Mouse (Mus musculus): ENCODE data around the gene Prkca. TPM values are rescaled to one million over a fixed set of nuclear protein-coding genes. Genes with fewer than 3 reads are reported as not detected.

The Prkca gene
- polyA plus RNA-seq, 1 experiment from 2014 or later = 10.1 TPM

DNA sequence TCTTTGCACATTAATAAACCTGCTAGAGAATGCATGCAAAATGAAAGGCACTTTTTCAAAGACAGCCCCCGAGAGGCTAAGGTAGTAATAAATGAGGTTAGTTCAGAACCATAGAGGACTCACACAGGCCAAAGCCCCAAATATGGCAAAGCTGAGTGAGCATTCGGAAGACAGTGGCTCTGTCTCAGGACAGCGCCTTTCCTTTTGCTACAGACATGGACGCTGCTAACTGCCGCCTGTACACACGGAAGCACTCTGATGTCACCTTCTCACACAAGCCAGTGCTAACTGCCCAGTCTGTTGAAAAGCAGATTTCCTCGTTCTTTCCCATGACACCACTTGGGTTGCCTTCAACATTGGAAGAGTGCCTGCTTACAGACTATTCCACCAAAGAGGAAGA lies 74.2 kb downstream of the Prkca start:
- H3K36me3 ChIP-seq = no peaks in the 10 kb centered on the region
- no peaks in the 10 kb centered on the region for H3K27me3 ChIP-seq (replicated peaks)
- no peaks in the 10 kb centered on the region for H3K9me3 ChIP-seq
- H3K4me3 ChIP-seq (replicated peaks) = no peak overlapping the region
- H3K9ac ChIP-seq = no peak overlapping the region
- H3K4me1 ChIP-seq = peaks cover 13% of the 10 kb centered on the region; the same call in 1 of the 2 replicates
- H3K4me2 ChIP-seq = no peak overlapping the region
- WGBS = 49% methylated on average over 7 of the region's 7 CpGs
- no peak for ATAC-seq (ENCODE audit: insufficient read depth, low FRiP score, low read depth)
- no peak overlapping the region for H3K27ac ChIP-seq

DNA sequence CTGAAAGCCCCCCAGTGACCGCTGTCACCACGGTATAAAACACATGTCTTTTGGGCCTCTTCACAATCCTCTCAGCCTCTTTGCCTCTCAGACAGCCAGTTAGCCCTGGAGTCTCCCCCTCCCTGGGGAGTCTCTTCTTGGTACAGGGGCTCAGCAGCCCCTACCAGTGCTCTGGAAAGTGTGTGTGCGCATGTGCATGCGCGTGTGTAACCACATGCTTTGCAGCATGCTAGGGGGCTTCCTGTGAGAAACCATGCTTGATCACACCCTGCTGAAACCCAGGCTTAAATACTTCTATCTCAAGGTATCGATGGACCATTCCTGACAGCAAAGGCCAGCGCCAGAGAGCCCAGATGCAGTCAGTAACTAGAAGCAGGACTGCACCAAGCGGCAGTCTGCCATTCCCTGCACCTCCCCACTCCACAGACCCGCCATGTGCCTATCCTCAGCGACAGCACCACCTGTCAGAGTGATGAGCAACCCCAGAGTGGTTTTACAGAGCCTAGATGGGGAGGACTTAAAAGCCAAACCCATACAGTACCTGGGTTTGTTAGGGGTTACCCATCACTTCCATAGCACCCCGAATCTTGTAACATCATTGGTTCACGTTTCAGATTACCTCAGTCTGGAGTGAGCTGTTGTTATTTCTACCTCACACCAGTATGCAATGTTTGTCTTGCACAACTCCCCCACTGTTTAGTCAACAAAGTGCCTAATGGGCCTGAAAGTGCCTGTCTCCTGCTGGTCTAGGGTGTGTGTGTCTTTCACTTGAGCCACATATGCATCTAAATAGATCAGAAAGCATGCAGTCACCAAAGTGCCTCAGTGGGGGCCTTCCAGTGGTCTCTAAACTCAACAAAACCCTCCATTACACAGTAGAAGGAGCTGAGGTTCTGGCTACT lies 75.1 kb downstream of the Prkca start:
- Histone ChIP-seq H3K9ac (no peak overlapping the region), H3K4me2 (no peak overlapping the region), H3K27ac (no peak overlapping the region), H3K4me3 (replicated peaks) (no peak overlapping the region), H3K27me3 (replicated peaks) (no peaks in the 10 kb centered on the region), H3K4me1 (peaks cover 13% of the 10 kb centered on the region; the same call in 1 of the 2 replicates), H3K36me3 (no peaks in the 10 kb centered on the region), H3K9me3 (no peaks in the 10 kb centered on the region)
- WGBS = 64% methylated on average over 12 of the region's 12 CpGs
- no peak for ATAC-seq (ENCODE audit: insufficient read depth, low FRiP score, low read depth)

DNA sequence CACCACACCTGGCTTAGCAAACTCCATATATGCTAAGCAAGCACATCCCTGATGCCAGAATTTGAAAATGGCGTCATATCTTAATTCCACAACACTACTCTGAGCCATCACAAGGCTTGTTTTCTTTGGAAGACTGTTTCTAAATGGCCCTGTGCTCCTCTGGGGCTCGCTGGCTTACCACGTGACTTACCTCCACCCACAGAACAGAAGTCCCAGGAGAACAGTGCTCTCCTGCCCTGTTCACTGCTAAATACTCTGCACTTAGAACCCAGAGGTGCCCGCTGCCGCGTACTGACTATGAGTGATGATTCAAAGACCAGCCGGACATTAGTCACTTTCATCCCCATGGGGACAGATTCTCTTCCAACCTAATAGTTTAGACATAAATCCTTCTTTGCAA lies 75.9 kb downstream of the Prkca start:
- no peak overlapping the region for H3K4me2 ChIP-seq
- H3K9me3 ChIP-seq = no peaks in the 10 kb centered on the region
- no peaks in the 10 kb centered on the region for H3K27me3 ChIP-seq (replicated peaks)
- H3K27ac ChIP-seq = no peak overlapping the region
- H3K4me1 ChIP-seq = peaks cover 13% of the 10 kb centered on the region; the same call in 1 of the 2 replicates
- no peaks in the 10 kb centered on the region for H3K36me3 ChIP-seq
- no peak for ATAC-seq (ENCODE audit: insufficient read depth, low FRiP score, low read depth)
- H3K9ac ChIP-seq = no peak overlapping the region
- WGBS = 84% methylated on average over 7 of the region's 7 CpGs
- H3K4me3 ChIP-seq (replicated peaks) = no peak overlapping the region

DNA sequence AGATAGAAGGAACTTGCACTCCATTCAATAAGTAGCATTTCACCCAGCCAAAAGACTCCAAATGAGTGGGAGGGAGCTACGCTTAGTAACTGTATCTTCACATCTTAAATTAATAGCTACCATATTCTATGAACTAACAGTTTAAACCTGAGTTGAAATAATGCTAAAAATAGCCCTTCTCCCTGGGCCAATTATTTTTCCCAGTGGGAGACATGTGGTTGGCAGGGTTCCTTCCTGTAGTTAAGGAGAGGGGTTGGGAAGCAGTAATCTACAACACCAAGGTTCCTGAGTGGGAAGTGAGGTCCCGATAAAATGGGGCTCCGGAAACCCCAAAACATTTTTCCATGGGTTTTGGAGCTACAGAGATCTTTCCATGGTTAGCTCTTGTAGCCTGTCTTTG lies 76.7 kb downstream of the Prkca start:
- no peak for ATAC-seq (ENCODE audit: insufficient read depth, low FRiP score, low read depth)
- H3K4me2 ChIP-seq = no peak overlapping the region
- 74% methylated on average over 3 of the region's 3 CpGs for WGBS
- no peak overlapping the region for H3K27ac ChIP-seq
- H3K4me1 ChIP-seq = peaks cover 13% of the 10 kb centered on the region; the same call in 1 of the 2 replicates
- no peaks in the 10 kb centered on the region for H3K36me3 ChIP-seq
- H3K9ac ChIP-seq = no peak overlapping the region
- H3K9me3 ChIP-seq = no peaks in the 10 kb centered on the region
- H3K4me3 ChIP-seq (replicated peaks) = no peak overlapping the region
- no peaks in the 10 kb centered on the region for H3K27me3 ChIP-seq (replicated peaks)

DNA sequence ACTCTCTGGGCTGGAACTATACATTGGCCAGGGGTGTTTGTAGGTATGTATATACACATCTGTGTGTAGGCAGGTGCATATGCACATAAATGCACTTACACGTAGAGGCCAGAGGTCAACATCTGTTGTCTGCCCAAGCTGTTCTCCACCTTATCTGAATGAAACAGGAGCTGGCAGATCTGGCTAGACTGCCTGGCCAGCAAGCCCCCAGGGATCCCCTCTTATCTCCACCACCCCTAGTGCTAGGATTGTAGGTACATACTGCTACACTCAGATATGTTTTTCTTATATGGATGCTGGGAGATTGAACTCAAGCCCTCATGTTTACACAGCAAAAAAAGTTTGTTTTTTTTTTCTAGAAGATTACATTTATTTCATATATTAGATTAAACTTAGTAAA lies 79.9 kb downstream of the Prkca start:
- ATAC-seq (ENCODE audit: insufficient read depth, low FRiP score, low read depth) = no peak
- Histone ChIP-seq H3K9ac (no peak overlapping the region), H3K36me3 (no peaks in the 10 kb centered on the region), H3K9me3 (no peaks in the 10 kb centered on the region), H3K4me2 (no peak overlapping the region), H3K4me1 (peaks cover 16% of the 10 kb centered on the region), H3K27ac (no peak overlapping the region), H3K27me3 (replicated peaks) (no peaks in the 10 kb centered on the region), H3K4me3 (replicated peaks) (no peak overlapping the region)
- WGBS = 63% methylated on average over 1 of the region's 1 CpGs

DNA sequence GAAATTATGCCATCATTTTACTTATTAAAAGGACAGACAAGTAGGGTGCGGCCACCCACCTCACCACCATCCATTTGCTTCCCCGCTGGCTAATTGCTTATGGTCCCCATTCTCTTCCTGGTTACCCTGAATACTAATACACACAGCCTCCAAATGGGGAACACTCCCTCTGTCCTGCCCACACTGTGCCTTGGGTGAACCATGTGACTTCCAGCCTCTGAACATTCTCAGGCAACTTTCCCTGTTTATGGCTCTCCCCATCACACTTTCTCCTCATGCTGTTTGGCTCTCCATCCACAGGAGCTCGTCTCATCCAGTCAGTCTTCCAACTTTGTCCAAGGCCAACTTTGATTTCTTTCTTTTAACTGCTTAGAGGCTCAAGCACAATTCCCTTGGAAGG lies 80.3 kb downstream of the Prkca start:
- H3K9me3 ChIP-seq = no peaks in the 10 kb centered on the region
- H3K27ac ChIP-seq = no peak overlapping the region
- 68% methylated on average over 3 of the region's 3 CpGs for WGBS
- H3K4me2 ChIP-seq = no peak overlapping the region
- H3K4me3 ChIP-seq (replicated peaks) = no peak overlapping the region
- peaks cover 15% of the 10 kb centered on the region for H3K4me1 ChIP-seq
- ATAC-seq (ENCODE audit: insufficient read depth, low FRiP score, low read depth) = no peak; the same call in 1 of the 2 replicates
- no peaks in the 10 kb centered on the region for H3K36me3 ChIP-seq
- no peak overlapping the region for H3K9ac ChIP-seq
- no peaks in the 10 kb centered on the region for H3K27me3 ChIP-seq (replicated peaks)

DNA sequence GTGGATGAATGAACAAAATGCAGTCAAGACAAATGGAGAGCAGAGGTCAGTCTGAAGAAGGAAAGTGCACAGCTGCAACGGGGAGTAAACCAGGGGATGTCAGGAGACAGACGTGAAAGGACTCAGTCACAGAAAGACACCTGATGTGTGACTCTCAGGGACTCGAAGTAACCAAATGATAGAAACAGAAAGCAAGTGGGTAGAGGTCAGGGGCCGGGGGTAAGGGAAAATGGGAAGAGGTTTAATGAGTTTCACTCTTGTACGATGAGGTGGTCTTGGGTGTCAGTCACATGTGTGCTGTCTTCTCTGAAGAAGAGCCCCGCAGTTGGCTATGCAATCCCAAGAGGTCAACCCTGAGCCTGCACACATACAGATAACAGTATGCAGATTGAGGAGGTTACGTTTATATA lies 82.0 kb downstream of the Prkca start:
- no peaks in the 10 kb centered on the region for H3K27me3 ChIP-seq (replicated peaks)
- H3K4me2 ChIP-seq = no peak overlapping the region
- no peak overlapping the region for H3K9ac ChIP-seq
- no peak overlapping the region for H3K27ac ChIP-seq
- no peaks in the 10 kb centered on the region for H3K36me3 ChIP-seq
- H3K9me3 ChIP-seq = no peaks in the 10 kb centered on the region
- H3K4me1 ChIP-seq = peaks cover 10% of the 10 kb centered on the region
- no peak for ATAC-seq (ENCODE audit: insufficient read depth, low FRiP score, low read depth)
- 48% methylated on average over 7 of the region's 7 CpGs for WGBS
- no peak overlapping the region for H3K4me3 ChIP-seq (replicated peaks)

DNA sequence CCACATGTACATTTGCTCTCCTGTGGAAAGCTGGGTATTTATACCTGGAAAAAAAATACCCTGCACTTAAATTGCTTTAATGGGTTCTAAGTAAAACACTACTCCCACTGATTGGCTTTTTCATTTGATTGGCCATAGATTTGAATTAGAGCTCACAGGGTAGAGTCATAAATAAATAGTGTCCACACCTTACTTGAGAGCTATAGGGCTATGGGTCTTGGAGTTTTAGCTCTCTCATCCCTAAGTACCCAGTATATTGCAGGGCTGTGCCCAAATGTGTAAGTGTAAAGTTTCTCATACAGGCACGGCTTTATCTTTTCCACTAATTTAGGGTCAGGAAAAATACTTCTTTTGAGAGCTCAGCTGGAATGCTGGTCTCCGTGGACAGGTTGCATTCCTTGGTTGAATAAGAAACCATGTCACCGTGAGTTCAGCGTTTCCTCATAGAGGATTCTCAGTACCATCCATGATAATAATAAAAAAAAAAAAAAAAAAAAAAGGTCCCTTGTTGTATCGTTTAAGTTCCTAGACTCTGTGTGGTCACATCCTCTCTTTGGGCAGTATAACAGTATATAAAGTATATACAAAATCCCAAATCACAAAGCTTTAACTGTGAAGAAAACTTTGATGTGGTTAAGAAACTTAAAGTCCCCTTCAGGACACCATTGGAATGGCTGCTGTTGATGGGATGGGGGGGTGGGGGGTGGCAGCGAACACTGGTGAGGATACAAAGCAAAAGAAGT lies 82.8 kb downstream of the Prkca start:
- Histone ChIP-seq H3K9ac (no peak overlapping the region), H3K36me3 (no peaks in the 10 kb centered on the region), H3K27me3 (replicated peaks) (no peaks in the 10 kb centered on the region), H3K4me2 (no peak overlapping the region), H3K4me3 (replicated peaks) (no peak overlapping the region), H3K27ac (no peak overlapping the region), H3K9me3 (no peaks in the 10 kb centered on the region), H3K4me1 (peaks cover 10% of the 10 kb centered on the region)
- WGBS = 67% methylated on average over 6 of the region's 6 CpGs
- ATAC-seq (ENCODE audit: insufficient read depth, low FRiP score, low read depth) = no peak

DNA sequence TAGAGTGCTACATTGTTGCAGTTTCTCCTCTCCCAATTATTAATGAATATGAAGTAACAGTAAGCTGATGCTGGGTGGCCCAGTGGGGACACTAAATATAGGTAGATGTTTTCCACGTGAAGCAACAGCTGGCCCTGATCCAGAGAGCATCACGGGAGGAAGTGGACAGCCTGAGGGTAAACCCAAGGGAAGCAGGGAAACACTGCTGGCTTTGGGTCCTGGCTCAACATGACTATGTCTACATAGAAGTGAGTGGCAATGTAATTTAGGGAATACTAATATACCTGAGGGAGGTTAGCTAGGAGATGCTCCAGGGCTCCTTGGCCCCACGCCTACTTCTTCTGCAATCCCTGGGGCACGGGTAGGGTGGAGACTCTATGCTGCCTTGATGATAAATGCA lies 84.3 kb downstream of the Prkca start:
- no peak for ATAC-seq (ENCODE audit: insufficient read depth, low FRiP score, low read depth)
- no peaks in the 10 kb centered on the region for H3K36me3 ChIP-seq
- 42% methylated on average over 4 of the region's 4 CpGs for WGBS
- H3K4me3 ChIP-seq (replicated peaks) = no peak overlapping the region
- H3K27ac ChIP-seq = peak overlapping the region; percentile 72
- no peaks in the 10 kb centered on the region for H3K27me3 ChIP-seq (replicated peaks)
- peaks cover 10% of the 10 kb centered on the region for H3K4me1 ChIP-seq
- no peaks in the 10 kb centered on the region for H3K9me3 ChIP-seq
- no peak overlapping the region for H3K4me2 ChIP-seq
- no peak overlapping the region for H3K9ac ChIP-seq

DNA sequence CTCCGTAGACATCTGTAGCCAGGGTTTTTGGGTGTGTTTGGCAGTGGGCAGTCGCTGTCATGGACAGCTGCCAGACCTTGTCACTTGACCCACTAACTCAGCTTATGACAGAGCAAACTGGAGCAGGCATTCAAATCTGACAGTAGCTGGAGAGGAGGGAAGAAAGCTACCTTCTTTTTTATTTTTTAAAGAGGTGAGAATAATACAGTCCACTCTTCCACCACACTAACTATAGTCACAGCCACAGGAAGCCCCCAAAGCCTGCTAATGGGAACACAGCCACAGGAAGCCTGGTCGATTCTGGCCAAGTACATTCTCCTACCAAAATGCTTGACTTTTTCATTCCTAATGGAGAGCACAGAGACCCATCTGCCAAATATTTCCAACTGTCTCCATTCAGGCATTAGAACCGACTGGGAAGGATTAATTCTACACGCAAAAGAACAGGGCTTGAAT lies 84.9 kb downstream of the Prkca start:
- no peaks in the 10 kb centered on the region for H3K36me3 ChIP-seq
- no peak overlapping the region for H3K9ac ChIP-seq
- peaks cover 11% of the 10 kb centered on the region for H3K4me1 ChIP-seq
- H3K27ac ChIP-seq = peak overlapping the region; percentile 52
- no peak for ATAC-seq (ENCODE audit: insufficient read depth, low FRiP score, low read depth)
- no peaks in the 10 kb centered on the region for H3K27me3 ChIP-seq (replicated peaks)
- no peak overlapping the region for H3K4me3 ChIP-seq (replicated peaks)
- WGBS = 46% methylated on average over 5 of the region's 5 CpGs
- no peaks in the 10 kb centered on the region for H3K9me3 ChIP-seq
- no peak overlapping the region for H3K4me2 ChIP-seq

DNA sequence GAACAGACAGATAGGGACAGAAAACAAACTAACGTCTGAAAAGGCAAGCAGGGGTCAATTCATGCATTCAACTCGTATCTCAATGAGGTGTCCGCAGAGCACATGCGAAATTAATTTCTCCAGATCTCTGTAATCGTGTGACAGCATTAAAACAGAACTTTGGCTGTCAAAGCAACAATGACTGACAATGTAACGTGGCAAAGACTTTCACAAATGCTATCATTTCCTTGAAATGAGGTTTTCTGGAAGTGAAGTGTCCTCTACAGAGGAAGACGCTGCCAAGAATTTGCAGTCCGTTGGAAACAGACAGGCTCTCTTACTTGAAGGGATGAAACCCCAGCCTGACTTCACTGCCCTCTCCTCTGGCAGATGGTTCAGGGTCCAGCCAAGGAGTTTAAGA lies 85.8 kb downstream of the Prkca start:
- no peak overlapping the region for H3K4me3 ChIP-seq (replicated peaks)
- no peaks in the 10 kb centered on the region for H3K36me3 ChIP-seq
- no peaks in the 10 kb centered on the region for H3K27me3 ChIP-seq (replicated peaks)
- peaks cover 13% of the 10 kb centered on the region for H3K4me1 ChIP-seq
- H3K27ac ChIP-seq = no peak overlapping the region
- H3K9me3 ChIP-seq = no peaks in the 10 kb centered on the region
- 71% methylated on average over 8 of the region's 8 CpGs for whole genome bisulfite sequencing
- no peak for ATAC-seq (ENCODE audit: insufficient read depth, low FRiP score, low read depth)
- H3K4me2 ChIP-seq = no peak overlapping the region
- H3K9ac ChIP-seq = no peak overlapping the region

DNA sequence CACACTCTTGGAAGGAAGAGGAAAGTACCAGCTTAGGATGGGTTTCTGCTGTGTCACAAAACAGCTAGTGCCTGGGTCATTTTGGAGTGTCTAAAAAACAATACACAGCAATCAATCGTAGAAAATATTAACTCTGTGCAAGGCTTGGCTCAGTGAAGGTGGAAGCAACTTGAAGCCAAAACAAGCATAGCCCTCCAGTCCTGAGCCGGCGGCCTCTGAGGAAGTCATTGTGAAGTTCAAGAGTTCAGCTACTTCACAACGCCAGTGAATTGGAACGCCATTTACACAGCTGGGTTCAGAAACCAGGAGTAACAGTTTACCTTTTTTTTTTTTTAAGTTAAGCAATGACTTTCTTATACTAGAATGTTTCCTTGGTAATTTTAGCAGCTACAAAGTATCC lies 89.0 kb downstream of the Prkca start:
- ATAC-seq (ENCODE audit: insufficient read depth, low FRiP score, low read depth) = no peak
- 52% methylated on average over 5 of the region's 5 CpGs for WGBS
- peaks cover 14% of the 10 kb centered on the region for H3K4me1 ChIP-seq
- H3K4me2 ChIP-seq = no peak overlapping the region
- no peak overlapping the region for H3K27ac ChIP-seq
- no peaks in the 10 kb centered on the region for H3K27me3 ChIP-seq (replicated peaks)
- H3K9ac ChIP-seq = no peak overlapping the region
- no peaks in the 10 kb centered on the region for H3K9me3 ChIP-seq
- H3K36me3 ChIP-seq = no peaks in the 10 kb centered on the region
- H3K4me3 ChIP-seq (replicated peaks) = no peak overlapping the region

Measured in stomach, embryonic 15.5 days (tissue).